Mouse (Mus musculus): Measurements from ENCODE around the gene Catip. TPM values are rescaled to one million over a fixed set of nuclear protein-coding genes. Genes with fewer than 3 reads are reported as not detected.

Gene Catip
- polyA plus RNA-seq, 1 experiment = 0.51 TPM

DNA sequence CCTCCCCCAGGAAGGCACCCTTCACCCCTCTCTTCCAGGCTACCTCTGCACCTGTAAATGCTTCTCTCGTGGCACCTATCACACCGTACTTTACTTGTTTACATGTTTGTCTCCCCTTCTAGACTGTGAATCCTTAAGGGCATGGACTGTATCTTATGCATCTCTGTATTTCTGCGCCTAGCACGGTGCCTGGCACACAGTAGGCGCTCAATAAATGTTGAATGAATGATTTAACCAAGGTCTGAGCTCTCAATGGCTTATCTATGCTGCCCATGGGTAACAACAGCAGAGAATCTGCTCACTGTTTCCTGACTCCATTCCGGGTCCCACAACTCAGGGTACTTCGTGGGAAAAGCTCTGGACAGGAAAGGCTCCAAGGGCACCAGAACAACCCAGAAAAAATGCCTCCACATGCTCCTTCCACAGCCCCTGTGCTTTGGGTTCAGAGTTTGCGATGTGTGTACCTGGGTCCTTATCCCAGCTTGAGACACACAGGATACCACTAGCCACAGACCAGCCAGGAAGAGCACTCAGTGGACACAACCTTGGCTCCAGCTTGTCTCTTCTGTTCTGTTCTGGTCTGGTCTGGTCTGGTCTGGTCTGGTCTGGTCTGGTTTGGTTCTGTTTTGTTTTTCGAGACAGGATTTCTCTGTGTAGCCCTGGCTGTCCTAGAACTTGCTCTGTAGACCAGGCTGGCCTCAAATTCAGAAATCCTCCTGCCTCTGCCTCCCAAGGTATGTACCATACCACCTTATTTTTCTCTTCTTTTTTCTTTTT lies 8.3 kb upstream of the Catip start:
- Histone ChIP-seq H3K4me1 (ENCODE audit: control insufficient read depth, insufficient read depth, insufficient read length) (no peaks in the 10 kb centered on the region), H3K27ac (ENCODE audit: insufficient read depth, low read length) (no peak overlapping the region), H3K36me3 (ENCODE audit: control insufficient read depth, insufficient read depth, low read length) (no peaks in the 10 kb centered on the region), H3K4me3 (ENCODE audit: extremely low read depth, insufficient read depth, insufficient read length) (no peak overlapping the region), H3K27me3 (ENCODE audit: control insufficient read depth, insufficient read depth, low read length) (no peaks in the 10 kb centered on the region)
- no peak for DNase-seq (ENCODE audit: low read depth in 1 of 2, low spot score in 2 of 2)
- 92% methylated on average over 9 of the region's 9 CpGs for WGBS
- TF ChIP-seq CTCF (IDR thresholded peaks at IDR 0.05; ENCODE audit: extremely low read depth, insufficient read depth, insufficient read length, insufficient replicate concordance) = no peak

- no peaks in the 10 kb centered on the region for H3K4me1 ChIP-seq (ENCODE audit: control insufficient read depth, insufficient read depth, insufficient read length)
- no peaks in the 10 kb centered on the region for H3K36me3 ChIP-seq (ENCODE audit: control insufficient read depth, insufficient read depth, low read length)
- TF ChIP-seq CTCF (IDR thresholded peaks at IDR 0.05; ENCODE audit: extremely low read depth, insufficient read depth, insufficient read length, insufficient replicate concordance) (no peak), POLR2A (IDR thresholded peaks at IDR 0.05; ENCODE audit: low read depth, low read length) (no peak)
- H3K4me3 ChIP-seq (ENCODE audit: extremely low read depth, insufficient read depth, insufficient read length) = no peak overlapping the region
- H3K27ac ChIP-seq (ENCODE audit: insufficient read depth, low read length) = no peak overlapping the region
- no peak for DNase-seq (ENCODE audit: low read depth in 1 of 2, low spot score in 2 of 2)
- no peaks in the 10 kb centered on the region for H3K27me3 ChIP-seq (ENCODE audit: control insufficient read depth, insufficient read depth, low read length)
These were observed 4.4 kb upstream of the Catip start for GRCm38 (mm10) chr1:74357531-74357930.

GRCm38 (mm10) chr1:74359952-74360517 lies 1.9 kb upstream of the Catip start:
- Histone ChIP-seq H3K36me3 (ENCODE audit: control insufficient read depth, insufficient read depth, low read length) (no peaks in the 10 kb centered on the region), H3K4me1 (ENCODE audit: control insufficient read depth, insufficient read depth, insufficient read length) (no peaks in the 10 kb centered on the region), H3K27ac (ENCODE audit: insufficient read depth, low read length) (no peak overlapping the region), H3K27me3 (ENCODE audit: control insufficient read depth, insufficient read depth, low read length) (no peaks in the 10 kb centered on the region), H3K4me3 (ENCODE audit: extremely low read depth, insufficient read depth, insufficient read length) (no peak overlapping the region)
- no peak for TF ChIP-seq POLR2A (IDR thresholded peaks at IDR 0.05; ENCODE audit: low read depth, low read length)
- TF ChIP-seq CTCF (IDR thresholded peaks at IDR 0.05; ENCODE audit: extremely low read depth, insufficient read depth, insufficient read length, insufficient replicate concordance) = no peak
- 61% methylated on average over 5 of the region's 5 CpGs for WGBS
- DNase-seq (ENCODE audit: low read depth in 1 of 2, low spot score in 2 of 2) = no peak

- Histone ChIP-seq H3K4me1 (ENCODE audit: control insufficient read depth, insufficient read depth, insufficient read length) (no peaks in the 10 kb centered on the region), H3K36me3 (ENCODE audit: control insufficient read depth, insufficient read depth, low read length) (no peaks in the 10 kb centered on the region), H3K27ac (ENCODE audit: insufficient read depth, low read length) (no peak overlapping the region), H3K4me3 (ENCODE audit: extremely low read depth, insufficient read depth, insufficient read length) (no peak overlapping the region), H3K27me3 (ENCODE audit: control insufficient read depth, insufficient read depth, low read length) (no peaks in the 10 kb centered on the region)
- TF ChIP-seq POLR2A (IDR thresholded peaks at IDR 0.05; ENCODE audit: low read depth, low read length) (no peak), CTCF (IDR thresholded peaks at IDR 0.05; ENCODE audit: extremely low read depth, insufficient read depth, insufficient read length, insufficient replicate concordance) (no peak)
- no peak for DNase-seq (ENCODE audit: low read depth in 1 of 2, low spot score in 2 of 2)
- WGBS = 89% methylated on average over 17 of the region's 17 CpGs
These were observed 669 bp downstream of the Catip start for GRCm38 (mm10) chr1:74362325-74363229.

DNA sequence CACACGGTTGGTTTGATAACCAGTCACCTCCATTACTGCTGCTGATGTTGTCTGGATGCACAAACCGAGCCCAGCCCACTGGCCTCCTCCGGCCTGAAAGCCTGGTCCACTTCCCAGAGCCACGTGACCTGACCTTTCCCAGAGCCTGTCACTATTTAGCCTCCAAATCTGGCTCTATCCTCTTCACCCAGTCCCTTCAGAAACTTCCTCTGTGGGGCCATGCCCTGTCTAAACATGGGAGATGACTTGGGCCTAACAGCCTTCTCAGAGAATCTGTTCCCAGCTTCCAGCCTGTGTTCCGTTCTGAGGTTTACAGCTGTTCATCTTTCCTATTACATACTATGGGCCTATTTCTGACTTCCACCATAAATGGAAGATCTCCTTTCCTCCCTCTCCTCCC lies 1.5 kb downstream of the Catip start:
- no peak for DNase-seq (ENCODE audit: low read depth in 1 of 2, low spot score in 2 of 2)
- H3K4me1 ChIP-seq (ENCODE audit: control insufficient read depth, insufficient read depth, insufficient read length) = peaks cover 6% of the 10 kb centered on the region; the same call in 1 of the 2 replicates
- no peaks in the 10 kb centered on the region for H3K27me3 ChIP-seq (ENCODE audit: control insufficient read depth, insufficient read depth, low read length)
- TF ChIP-seq POLR2A (IDR thresholded peaks at IDR 0.05; ENCODE audit: low read depth, low read length) (no peak), CTCF (IDR thresholded peaks at IDR 0.05; ENCODE audit: extremely low read depth, insufficient read depth, insufficient read length, insufficient replicate concordance) (no peak)
- no peak overlapping the region for H3K27ac ChIP-seq (ENCODE audit: insufficient read depth, low read length)
- no peaks in the 10 kb centered on the region for H3K36me3 ChIP-seq (ENCODE audit: control insufficient read depth, insufficient read depth, low read length)
- WGBS = 80% methylated on average over 5 of the region's 5 CpGs
- no peak overlapping the region for H3K4me3 ChIP-seq (ENCODE audit: extremely low read depth, insufficient read depth, insufficient read length)

DNA sequence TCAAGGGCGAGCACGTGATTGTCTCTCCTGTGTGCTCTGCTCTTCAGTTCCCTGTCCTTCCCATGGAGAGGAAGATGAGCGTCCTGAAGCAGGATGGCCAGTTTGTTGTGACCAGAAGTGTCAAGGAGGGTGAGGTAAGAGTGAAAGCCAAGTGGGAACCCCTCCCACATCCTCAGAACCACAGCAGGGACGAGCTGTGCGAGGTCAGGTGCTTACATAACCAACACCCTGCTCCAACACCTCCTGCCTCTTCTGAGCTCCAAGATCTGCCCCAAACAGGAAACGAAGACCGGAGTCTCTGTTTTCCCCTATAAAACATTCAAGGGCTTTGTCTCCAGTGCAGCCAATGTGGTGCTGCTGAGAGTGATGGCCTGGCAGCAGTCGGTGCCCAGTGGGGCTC lies 2.4 kb downstream of the Catip start:
- H3K4me1 ChIP-seq (ENCODE audit: control insufficient read depth, insufficient read depth, insufficient read length) = peaks cover 6% of the 10 kb centered on the region; the same call in 1 of the 2 replicates
- H3K4me3 ChIP-seq (ENCODE audit: extremely low read depth, insufficient read depth, insufficient read length) = no peak overlapping the region
- no peak for DNase-seq (ENCODE audit: low read depth in 1 of 2, low spot score in 2 of 2)
- H3K27ac ChIP-seq (ENCODE audit: insufficient read depth, low read length) = no peak overlapping the region
- H3K36me3 ChIP-seq (ENCODE audit: control insufficient read depth, insufficient read depth, low read length) = no peaks in the 10 kb centered on the region
- H3K27me3 ChIP-seq (ENCODE audit: control insufficient read depth, insufficient read depth, low read length) = no peaks in the 10 kb centered on the region
- WGBS = 31% methylated on average over 8 of the region's 8 CpGs
- TF ChIP-seq POLR2A (IDR thresholded peaks at IDR 0.05; ENCODE audit: low read depth, low read length) (no peak), CTCF (IDR thresholded peaks at IDR 0.05; ENCODE audit: extremely low read depth, insufficient read depth, insufficient read length, insufficient replicate concordance) (no peak)
